Mouse (Mus musculus): Measurements from ENCODE around the gene Itgad.

DNA sequence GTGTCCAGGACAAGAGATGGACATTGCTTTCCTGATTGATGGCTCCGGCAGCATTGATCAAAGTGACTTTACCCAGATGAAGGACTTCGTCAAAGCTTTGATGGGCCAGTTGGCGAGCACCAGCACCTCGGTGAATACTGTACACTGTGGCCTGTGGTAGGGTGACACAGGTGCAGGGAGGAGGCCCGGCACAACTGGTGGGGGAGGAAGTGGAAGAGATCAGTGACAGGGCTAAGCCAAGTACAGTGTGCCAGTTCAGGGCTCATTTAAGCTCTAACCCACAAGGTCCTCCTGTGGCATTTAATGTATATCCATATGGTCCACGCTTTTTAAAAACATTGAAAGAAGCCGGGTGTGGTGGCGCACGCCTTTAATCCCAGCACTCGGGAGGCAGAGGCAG lies 27.5 kb downstream of the Itgad start:
- TF ChIP-seq EP300 (optimal IDR thresholded peaks at IDR 0.05) (no peak), CTCF (IDR thresholded peaks at IDR 0.05; ENCODE audit: low read depth) (no peak)

All from stomach, postnatal 0 days (tissue).